Comparison of ENCODE assay signal across 8 mouse cellular contexts in genomic region chr4:155251147-155251546, GRCm38 (mm10). TPM values are rescaled to one million over a fixed set of nuclear protein-coding genes. Genes with fewer than 3 reads are reported as not detected.
A peak's percentile ranks its signal among the peaks of the same experiment; 100 is the strongest.
DNase-seq lines count a peak whose midpoint lies in the region; ATAC-seq and TF ChIP-seq lines count a peak whose summit lies in the region.

No protein-coding gene starts in this region.

- H3K4me3 ChIP-seq in kidney, postnatal 0 days (replicated peaks; ENCODE audit: low read depth, low read length), result peak overlapping the region; percentile 58; the same call in 1 of the 2 replicates
- peak overlapping the region; percentile 52; the same call in 1 of the 2 replicates for H3K4me3 ChIP-seq in embryonic facial prominence, embryonic 12.5 days
- peak overlapping the region; percentile 56 for H3K4me3 ChIP-seq in intestine, embryonic 14.5 days (ENCODE audit: low read depth, low read length)
- H3K4me3 ChIP-seq in neural tube, embryonic 12.5 days, result no peak overlapping the region

- ATAC-seq in kidney, postnatal 0 days (replicated peaks; ENCODE audit: low FRiP score, low read depth), result no peak
- no peak for ATAC-seq in embryonic facial prominence, embryonic 12.5 days (ENCODE audit: insufficient number of reproducible peaks, insufficient read depth, low FRiP score, low TSS enrichment)
- no peak for ATAC-seq in intestine, embryonic 14.5 days (replicated peaks; ENCODE audit: low FRiP score, low TSS enrichment, low read depth)
- no peak for ATAC-seq in neural tube, embryonic 12.5 days (ENCODE audit: low FRiP score, low read depth)
- no peak for ATAC-seq in megakaryocyte progenitor cell, adult 5-6 weeks (replicated peaks; ENCODE audit: poor library complexity)

- no peak overlapping the region for H3K27ac ChIP-seq in kidney, postnatal 0 days
- peak overlapping the region; percentile 96; the same call in 1 of the 2 replicates for H3K27ac ChIP-seq in embryonic facial prominence, embryonic 12.5 days
- 0 out of 2 replicates have a peak overlapping the region, but pooled peaks have one; percentile 98 for H3K27ac ChIP-seq in intestine, embryonic 14.5 days (ENCODE audit: low read depth)
- no peak overlapping the region for H3K27ac ChIP-seq in neural tube, embryonic 12.5 days

- no peaks in the 10 kb centered on the region for H3K9me3 ChIP-seq in kidney, postnatal 0 days (replicated peaks; ENCODE audit: low read length)
- no peaks in the 10 kb centered on the region for H3K9me3 ChIP-seq in embryonic facial prominence, embryonic 12.5 days
- H3K9me3 ChIP-seq in intestine, embryonic 14.5 days (ENCODE audit: control insufficient read depth, low read length), result 0 out of 2 replicates have a peak, but pooled peaks cover 3% of the 10 kb centered on the region
- no peaks in the 10 kb centered on the region for H3K9me3 ChIP-seq in neural tube, embryonic 12.5 days

- no peak overlapping the region for H3K9ac ChIP-seq in kidney, postnatal 0 days (ENCODE audit: low read depth, low read length)
- H3K9ac ChIP-seq in embryonic facial prominence, embryonic 12.5 days, result peak overlapping the region; percentile 70; the same call in 1 of the 2 replicates
- H3K9ac ChIP-seq in intestine, embryonic 14.5 days (ENCODE audit: low read length), result no peak overlapping the region; the same call in 1 of the 2 replicates
- H3K9ac ChIP-seq in neural tube, embryonic 12.5 days, result peak overlapping the region; percentile 84; the same call in 1 of the 2 replicates

- 54% methylated on average over 3 of the region's 3 CpGs for WGBS in kidney, postnatal 0 days
- 74% methylated on average over 3 of the region's 3 CpGs for WGBS in embryonic facial prominence, embryonic 12.5 days
- WGBS in intestine, embryonic 14.5 days, result 47% methylated on average over 3 of the region's 3 CpGs
- WGBS in neural tube, embryonic 12.5 days, result 62% methylated on average over 3 of the region's 3 CpGs

- peak overlapping the region; percentile 85; the same call in 1 of the 2 replicates for H3K4me2 ChIP-seq in kidney, postnatal 0 days (ENCODE audit: low read length)
- H3K4me2 ChIP-seq in embryonic facial prominence, embryonic 12.5 days (replicated peaks), result peak overlapping the region; percentile 81
- H3K4me2 ChIP-seq in intestine, embryonic 14.5 days (ENCODE audit: low read length), result peak overlapping the region; percentile 67
- peak overlapping the region; percentile 84 for H3K4me2 ChIP-seq in neural tube, embryonic 12.5 days (replicated peaks)

- no peak for TF ChIP-seq CTCF in kidney, postnatal 0 days (IDR thresholded peaks at IDR 0.05; ENCODE audit: low read depth)

- no peak for DNase-seq in kidney, postnatal 0 days (ENCODE audit: low spot score)
- no peak for DNase-seq in kidney, postnatal 14 days
- no peak for DNase-seq in intestine, embryonic 14.5 days (ENCODE audit: low spot score)
- DNase-seq in frontal cortex, postnatal 36 days (ENCODE audit: low spot score in 2 of 2), result no peak
- no peak for DNase-seq in spleen, postnatal 4 days (ENCODE audit: low spot score in 2 of 2)

- H3K36me3 ChIP-seq in kidney, postnatal 0 days (ENCODE audit: insufficient read depth, low read length), result 0 out of 2 replicates have a peak, but pooled peaks cover 7% of the 10 kb centered on the region
- H3K36me3 ChIP-seq in embryonic facial prominence, embryonic 12.5 days, result peaks cover 9% of the 10 kb centered on the region; the same call in 1 of the 2 replicates
- H3K36me3 ChIP-seq in intestine, embryonic 14.5 days (ENCODE audit: control insufficient read depth, insufficient read depth, low read length), result peaks cover 10% of the 10 kb centered on the region
- H3K36me3 ChIP-seq in neural tube, embryonic 12.5 days, result peaks cover 6% of the 10 kb centered on the region; the same call in 1 of the 2 replicates

- H3K4me1 ChIP-seq in kidney, postnatal 0 days (replicated peaks; ENCODE audit: insufficient read depth, low read length), result peaks cover 4% of the 10 kb centered on the region
- peaks cover 24% of the 10 kb centered on the region for H3K4me1 ChIP-seq in embryonic facial prominence, embryonic 12.5 days
- H3K4me1 ChIP-seq in intestine, embryonic 14.5 days (replicated peaks; ENCODE audit: control insufficient read depth, insufficient read depth, low read length), result peaks cover 14% of the 10 kb centered on the region
- peaks cover 21% of the 10 kb centered on the region for H3K4me1 ChIP-seq in neural tube, embryonic 12.5 days

- no peaks in the 10 kb centered on the region for H3K27me3 ChIP-seq in kidney, postnatal 0 days (ENCODE audit: insufficient read depth, low read length)
- no peaks in the 10 kb centered on the region for H3K27me3 ChIP-seq in embryonic facial prominence, embryonic 12.5 days
- H3K27me3 ChIP-seq in intestine, embryonic 14.5 days (replicated peaks; ENCODE audit: control insufficient read depth, insufficient read depth, low read length), result no peaks in the 10 kb centered on the region
- H3K27me3 ChIP-seq in neural tube, embryonic 12.5 days (replicated peaks), result no peaks in the 10 kb centered on the region

RNA-seq across cellular contexts. Expression of gene Faap20, which starts 1.5 kb away (rescaled TPM):
- polyA plus RNA-seq in kidney, postnatal 0 days (2015; fragmentation: Nextera tagmentation; extraction: Ambion mirVana), result 77.2 and 80.0 TPM in 2 replicates
- polyA plus RNA-seq in embryonic facial prominence, embryonic 12.5 days (2016; fragmentation: Nextera tagmentation; extraction: Ambion mirVana), result 85.1 and 87.4 TPM in 2 replicates
- polyA plus RNA-seq in intestine, embryonic 14.5 days (2014; fragmentation: Nextera tagmentation; extraction: Ambion mirVana), result 74.6 and 81.2 TPM in 2 replicates
- polyA plus RNA-seq in neural tube, embryonic 12.5 days (2016; fragmentation: Nextera tagmentation; extraction: Ambion mirVana), result 87.5 and 89.3 TPM in 2 replicates
- total RNA-seq in megakaryocyte progenitor cell, adult 5-6 weeks (2015), result 28.6 and 46.3 TPM in 2 replicates
- total RNA-seq in megakaryocyte progenitor cell, adult 5-6 weeks (2017), result 14.2 and 17.6 TPM in 2 replicates

RNA-seq across cellular contexts. Expression of gene Ski, which starts 28.8 kb away (rescaled TPM):
- polyA plus RNA-seq in kidney, postnatal 0 days (2015; fragmentation: Nextera tagmentation; extraction: Ambion mirVana), result 15.5 TPM in 2 replicates
- 16.8 and 17.7 TPM in 2 replicates for polyA plus RNA-seq in embryonic facial prominence, embryonic 12.5 days (2016; fragmentation: Nextera tagmentation; extraction: Ambion mirVana)
- polyA plus RNA-seq in intestine, embryonic 14.5 days (2014; fragmentation: Nextera tagmentation; extraction: Ambion mirVana), result 24.4 and 25.3 TPM in 2 replicates
- polyA plus RNA-seq in neural tube, embryonic 12.5 days (2016; fragmentation: Nextera tagmentation; extraction: Ambion mirVana), result 12.3 and 13.2 TPM in 2 replicates
- total RNA-seq in megakaryocyte progenitor cell, adult 5-6 weeks (2015), result 16.9 and 19.7 TPM in 2 replicates
- 5.0 and 5.7 TPM in 2 replicates for total RNA-seq in megakaryocyte progenitor cell, adult 5-6 weeks (2017)

Comparison
In these comparisons a context has a peak if more than half of its experiments do, and no peak if none do; other contexts are left out.
1. H3K27ac ChIP-seq: peak in embryonic facial prominence, embryonic 12.5 days (single experiment) and intestine, embryonic 14.5 days (single experiment); none in kidney, postnatal 0 days (single experiment) and neural tube, embryonic 12.5 days (single experiment).
2. H3K9ac ChIP-seq: peak in embryonic facial prominence, embryonic 12.5 days (single experiment) and neural tube, embryonic 12.5 days (single experiment); none in kidney, postnatal 0 days (single experiment) and intestine, embryonic 14.5 days (single experiment).
3. Peak in every context shown above with its lines, with median percentiles within 50 percentile points of each other: H3K4me2 ChIP-seq.